Mouse (Mus musculus) embryonic facial prominence, embryonic 10.5 days (tissue): ENCODE results near the gene Osbpl10. TPM values are rescaled to one million over a fixed set of nuclear protein-coding genes. Genes with fewer than 3 reads are reported as not detected.

Source experiments
- DNase-seq: peaks from one replicate; pipeline ENCODE4 v3.0.0-alpha.2; 2017; ENCODE audit warnings: low spot score
- H3K27ac ChIP-seq: fragments of 300-500 bp; sonication (generic); replicated peaks from 2 replicates; pipeline ENCODE4 v1.5.1; 2016; ENCODE audit warnings: mild to moderate bottlenecking
- H3K27me3 ChIP-seq: fragments of 300-500 bp; sonication (generic); replicated peaks from 2 replicates; pipeline ENCODE4 v1.6.1; 2016; ENCODE audit warnings: low read depth, mild to moderate bottlenecking; ENCODE audit not compliant: poor library complexity, severe bottlenecking
- H3K36me3 ChIP-seq: fragments of 300-500 bp; sonication (generic); replicated peaks from 2 replicates; pipeline ENCODE4 v1.6.1; 2016; ENCODE audit warnings: mild to moderate bottlenecking, moderate library complexity
- H3K4me1 ChIP-seq: fragments of 300-500 bp; sonication (generic); 2 replicates; pipeline ENCODE4 v1.6.1; 2016
- H3K4me3 ChIP-seq: fragments of 300-500 bp; sonication (generic); 2 replicates; pipeline ENCODE4 v1.5.1; 2016; ENCODE audit warnings: mild to moderate bottlenecking, moderate library complexity
- H3K9me3 ChIP-seq: fragments of 300-500 bp; sonication (generic); 2 replicates; pipeline ENCODE4 v1.6.1; 2016; ENCODE audit warnings: mild to moderate bottlenecking
- WGBS: fragments of 180-500 bp; shearing (Covaris S2); methylation state at CpG from one replicate; pipeline ENCODE4 v1.1.7; 2016; 5-methylcytosine and 5-hydroxymethylcytosine counted together
- polyA plus RNA-seq: library from polyadenylated mRNA; unstranded; fragments of >200 nt; fragmentation: Nextera tagmentation; extraction: Ambion mirVana; gene quantifications from 2 replicates; pipeline ENCODE4 v1.2.1, GENCODE M21; 2016

The Osbpl10 gene
- polyA plus RNA-seq, 1 experiment from 2014 or later, result 1.3 TPM

GRCm38 (mm10) chr9:115042971-115043706 is 64.8 kb downstream of the Osbpl10 start:
- Histone ChIP-seq H3K27ac (no peak overlapping the region), H3K9me3 (no peaks in the 10 kb centered on the region), H3K4me3 (no peak overlapping the region), H3K36me3 (no peaks in the 10 kb centered on the region), H3K4me1 (peaks cover 37% of the 10 kb centered on the region), H3K27me3 (no peaks in the 10 kb centered on the region)
- no peak for DNase-seq
- 91% methylated on average over 13 of the region's 13 CpGs for WGBS

- peaks cover 36% of the 10 kb centered on the region for H3K4me1 ChIP-seq
- 81% methylated on average over 8 of the region's 8 CpGs for WGBS
- H3K27ac ChIP-seq, result no peak overlapping the region
- no peaks in the 10 kb centered on the region for H3K36me3 ChIP-seq
- DNase-seq, result peak; percentile 28
- no peaks in the 10 kb centered on the region for H3K27me3 ChIP-seq
- H3K4me3 ChIP-seq, result no peak overlapping the region
- no peaks in the 10 kb centered on the region for H3K9me3 ChIP-seq
Measured at GRCm38 (mm10) chr9:115043881-115044770, 65.8 kb downstream of the Osbpl10 start.

GRCm38 (mm10) chr9:115045087-115045800 is 66.9 kb downstream of the Osbpl10 start:
- no peaks in the 10 kb centered on the region for H3K36me3 ChIP-seq
- H3K27ac ChIP-seq, result no peak overlapping the region; the same call in 1 of the 2 replicates
- H3K4me3 ChIP-seq, result no peak overlapping the region
- no peaks in the 10 kb centered on the region for H3K9me3 ChIP-seq
- no peaks in the 10 kb centered on the region for H3K27me3 ChIP-seq
- peaks cover 28% of the 10 kb centered on the region for H3K4me1 ChIP-seq
- WGBS, result 65% methylated on average over 16 of the region's 16 CpGs
- DNase-seq, result no peak

- Histone ChIP-seq H3K27ac (no peak overlapping the region), H3K4me3 (no peak overlapping the region), H3K36me3 (no peaks in the 10 kb centered on the region), H3K9me3 (no peaks in the 10 kb centered on the region), H3K4me1 (peaks cover 28% of the 10 kb centered on the region), H3K27me3 (no peaks in the 10 kb centered on the region)
- DNase-seq, result no peak
- WGBS, result 88% methylated on average over 8 of the region's 8 CpGs
Measured at GRCm38 (mm10) chr9:115046701-115047100, 68.3 kb downstream of the Osbpl10 start.

GRCm38 (mm10) chr9:115048340-115048739 is 70.0 kb downstream of the Osbpl10 start:
- Histone ChIP-seq H3K27me3 (no peaks in the 10 kb centered on the region), H3K4me3 (no peak overlapping the region), H3K4me1 (peaks cover 28% of the 10 kb centered on the region), H3K9me3 (no peaks in the 10 kb centered on the region), H3K36me3 (no peaks in the 10 kb centered on the region), H3K27ac (no peak overlapping the region; the same call in 1 of the 2 replicates)
- DNase-seq, result no peak
- 62% methylated on average over 10 of the region's 10 CpGs for WGBS

GRCm38 (mm10) chr9:115048861-115049260 is 70.5 kb downstream of the Osbpl10 start:
- H3K4me3 ChIP-seq, result no peak overlapping the region
- H3K27ac ChIP-seq, result no peak overlapping the region
- H3K4me1 ChIP-seq, result peaks cover 28% of the 10 kb centered on the region
- no peaks in the 10 kb centered on the region for H3K36me3 ChIP-seq
- 62% methylated on average over 7 of the region's 7 CpGs for WGBS
- no peaks in the 10 kb centered on the region for H3K27me3 ChIP-seq
- H3K9me3 ChIP-seq, result no peaks in the 10 kb centered on the region
- DNase-seq, result no peak

GRCm38 (mm10) chr9:115049981-115050720 is 71.8 kb downstream of the Osbpl10 start:
- Histone ChIP-seq H3K27ac (no peak overlapping the region), H3K36me3 (no peaks in the 10 kb centered on the region), H3K27me3 (no peaks in the 10 kb centered on the region), H3K4me1 (peaks cover 24% of the 10 kb centered on the region), H3K4me3 (no peak overlapping the region), H3K9me3 (no peaks in the 10 kb centered on the region)
- WGBS, result 87% methylated on average over 13 of the region's 13 CpGs
- no peak for DNase-seq

GRCm38 (mm10) chr9:115051976-115052375 is 73.6 kb downstream of the Osbpl10 start:
- peaks cover 21% of the 10 kb centered on the region for H3K4me1 ChIP-seq
- H3K27me3 ChIP-seq, result no peaks in the 10 kb centered on the region
- 79% methylated on average over 3 of the region's 3 CpGs for WGBS
- no peaks in the 10 kb centered on the region for H3K9me3 ChIP-seq
- H3K36me3 ChIP-seq, result no peaks in the 10 kb centered on the region
- H3K4me3 ChIP-seq, result no peak overlapping the region
- no peak overlapping the region for H3K27ac ChIP-seq
- DNase-seq, result no peak

- H3K27ac ChIP-seq, result no peak overlapping the region
- H3K36me3 ChIP-seq, result no peaks in the 10 kb centered on the region
- no peak overlapping the region for H3K4me3 ChIP-seq
- H3K4me1 ChIP-seq, result peaks cover 5% of the 10 kb centered on the region
- H3K27me3 ChIP-seq, result no peaks in the 10 kb centered on the region
- H3K9me3 ChIP-seq, result no peaks in the 10 kb centered on the region
- 91% methylated on average over 14 of the region's 14 CpGs for WGBS
- no peak for DNase-seq
Measured at GRCm38 (mm10) chr9:115053779-115054178, 75.4 kb downstream of the Osbpl10 start.

GRCm38 (mm10) chr9:115055041-115055830 is 76.9 kb downstream of the Osbpl10 start:
- WGBS, result 91% methylated on average over 8 of the region's 8 CpGs
- Histone ChIP-seq H3K9me3 (no peaks in the 10 kb centered on the region), H3K4me1 (peaks cover 3% of the 10 kb centered on the region), H3K27me3 (no peaks in the 10 kb centered on the region), H3K36me3 (no peaks in the 10 kb centered on the region), H3K27ac (no peak overlapping the region), H3K4me3 (no peak overlapping the region)
- DNase-seq, result no peak

GRCm38 (mm10) chr9:115058806-115059205 is 80.4 kb downstream of the Osbpl10 start:
- whole genome bisulfite sequencing, result 71% methylated on average over 5 of the region's 5 CpGs
- Histone ChIP-seq H3K27me3 (no peaks in the 10 kb centered on the region), H3K9me3 (no peaks in the 10 kb centered on the region), H3K4me1 (peaks cover 3% of the 10 kb centered on the region), H3K4me3 (no peak overlapping the region), H3K36me3 (no peaks in the 10 kb centered on the region), H3K27ac (no peak overlapping the region)
- no peak for DNase-seq
